Mouse (Mus musculus): Measurements from ENCODE around the gene Hand2. TPM values are rescaled to one million over a fixed set of nuclear protein-coding genes. Genes with fewer than 3 reads are reported as not detected.

Hand2 gene
- total RNA-seq, 2 experiments from 2014 or later, result not detected

- ATAC-seq (replicated peaks; ENCODE audit: low FRiP score, poor library complexity, severe bottlenecking), result no peak
Observed at GRCm38 (mm10) chr8:57322961-57323941, 2.5 kb downstream of the Hand2 start.

DNA sequence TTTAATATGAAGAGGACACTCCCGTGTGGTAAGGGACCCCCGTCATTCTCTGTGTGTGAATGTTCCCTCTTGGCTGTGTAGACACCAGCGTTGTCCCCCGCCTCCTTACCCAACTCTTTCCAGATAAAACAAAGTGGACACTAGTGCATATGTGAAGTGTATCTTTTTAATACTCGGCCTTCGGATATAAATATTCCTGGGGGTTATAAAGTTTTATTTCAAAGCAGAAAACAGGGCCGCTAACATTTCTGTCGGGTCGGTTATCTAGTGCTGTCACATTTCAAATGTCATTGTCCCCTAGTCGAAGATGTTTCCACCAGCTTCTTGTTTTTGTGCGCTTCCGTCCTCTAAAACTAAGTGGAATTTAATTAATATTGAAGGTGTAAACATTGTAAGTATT is 3.3 kb downstream of the Hand2 start:
- ATAC-seq (replicated peaks; ENCODE audit: low FRiP score, poor library complexity, severe bottlenecking), result no peak

DNA sequence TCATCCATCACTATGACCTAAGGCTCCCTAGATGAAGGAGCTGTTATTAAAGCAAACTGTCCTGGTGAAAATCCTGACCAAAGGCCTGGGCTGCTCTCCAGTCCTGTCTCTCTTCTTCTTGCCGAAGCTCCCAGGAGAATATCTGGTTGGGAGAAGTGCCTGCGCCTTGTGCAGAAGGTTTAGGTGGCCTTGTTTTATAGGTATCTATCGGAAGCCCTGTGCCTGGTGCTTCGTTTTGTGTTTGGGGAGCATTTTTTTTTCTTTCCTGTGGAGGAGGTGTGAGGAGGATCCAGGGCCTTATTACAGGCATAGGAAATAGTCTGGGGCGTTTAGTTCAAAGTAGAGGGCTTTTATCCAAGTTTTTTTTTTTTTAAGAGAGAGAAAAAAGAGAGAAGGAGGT is 3.9 kb downstream of the Hand2 start:
- no peak for ATAC-seq (replicated peaks; ENCODE audit: low FRiP score, poor library complexity, severe bottlenecking)

GRCm38 (mm10) chr8:57325111-57325891 is 4.5 kb downstream of the Hand2 start:
- ATAC-seq (replicated peaks; ENCODE audit: low FRiP score, poor library complexity, severe bottlenecking), result no peak

DNA sequence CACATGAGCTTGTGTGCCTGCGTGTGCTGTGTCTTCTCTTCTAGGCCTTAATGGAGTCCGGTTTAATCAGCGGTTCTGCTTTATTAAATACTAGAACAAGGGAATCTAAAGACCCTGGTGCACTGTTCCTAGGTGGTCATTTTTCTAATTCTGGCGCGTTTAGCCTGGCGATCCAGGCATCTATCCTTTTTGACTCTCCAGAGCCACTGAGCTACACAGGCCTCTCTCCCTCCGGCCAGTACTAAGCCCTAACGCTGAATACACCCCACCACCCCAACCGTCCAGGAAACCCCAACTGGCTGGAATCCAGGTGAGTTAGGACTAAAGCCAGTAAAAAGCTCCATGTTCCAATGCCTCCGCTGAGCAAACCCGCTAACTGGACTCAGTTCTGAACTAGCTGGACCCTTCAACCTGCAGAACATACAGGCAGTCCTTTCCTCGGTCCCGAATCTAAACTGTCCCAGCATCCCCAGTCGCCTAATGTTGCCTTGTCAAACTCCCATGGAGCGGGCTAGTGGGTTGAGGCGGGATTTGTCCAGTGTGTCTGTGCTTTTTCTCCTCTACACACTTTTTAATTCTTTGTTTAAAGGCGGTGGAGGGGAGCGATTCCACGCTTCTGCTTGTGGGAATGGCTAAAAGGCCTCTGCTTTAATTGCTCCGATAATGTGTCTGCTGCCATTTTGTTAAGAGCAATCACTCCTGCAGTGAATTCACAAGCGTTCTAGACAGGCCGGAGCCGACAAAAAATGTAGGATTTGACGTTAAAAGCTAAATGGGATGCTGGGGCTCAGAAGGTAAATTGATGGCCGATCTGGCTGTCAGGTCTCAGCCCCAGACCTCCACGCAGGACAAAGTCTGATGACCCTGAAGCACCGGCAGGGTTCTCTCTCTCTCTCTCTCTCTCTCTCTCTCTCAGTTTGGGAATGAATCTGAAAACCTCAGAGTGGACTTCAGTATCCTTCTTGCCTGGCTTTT is 5.6 kb downstream of the Hand2 start:
- no peak for ATAC-seq (replicated peaks; ENCODE audit: low FRiP score, poor library complexity, severe bottlenecking)

- no peak for ATAC-seq (replicated peaks; ENCODE audit: low FRiP score, poor library complexity, severe bottlenecking)
Observed at GRCm38 (mm10) chr8:57327281-57328160, 6.7 kb downstream of the Hand2 start.

GRCm38 (mm10) chr8:57328161-57328920 is 7.6 kb downstream of the Hand2 start:
- no peak for ATAC-seq (replicated peaks; ENCODE audit: low FRiP score, poor library complexity, severe bottlenecking)

GRCm38 (mm10) chr8:57328931-57329341 is 8.2 kb downstream of the Hand2 start:
- ATAC-seq (replicated peaks; ENCODE audit: low FRiP score, poor library complexity, severe bottlenecking), result no peak

DNA sequence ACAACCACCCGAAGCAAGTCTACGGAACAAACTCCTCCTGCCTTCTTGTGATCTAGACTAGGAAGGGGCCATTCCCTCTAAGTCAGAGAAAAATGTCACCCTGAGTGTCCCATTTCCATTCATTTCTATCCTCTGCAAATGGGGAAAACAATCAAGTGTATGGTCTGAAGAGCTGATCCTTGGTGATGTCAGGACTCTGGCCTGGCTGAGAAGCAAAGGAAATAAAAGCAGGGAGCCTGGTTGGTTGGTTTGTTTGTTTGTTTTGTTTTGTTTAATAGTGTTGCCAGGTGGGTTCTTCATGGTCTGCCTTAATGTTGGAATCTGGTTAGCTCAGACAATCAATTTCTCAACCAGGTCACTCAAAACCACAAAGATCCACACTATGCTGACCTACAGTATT is 9.3 kb downstream of the Hand2 start:
- no peak for ATAC-seq (replicated peaks; ENCODE audit: low FRiP score, poor library complexity, severe bottlenecking)

- ATAC-seq (replicated peaks; ENCODE audit: low FRiP score, poor library complexity, severe bottlenecking), result no peak
Observed at GRCm38 (mm10) chr8:57331727-57332630, 11.2 kb downstream of the Hand2 start.

- no peak for ATAC-seq (replicated peaks; ENCODE audit: low FRiP score, poor library complexity, severe bottlenecking)
Observed at GRCm38 (mm10) chr8:57332676-57333482, 12.1 kb downstream of the Hand2 start.

DNA sequence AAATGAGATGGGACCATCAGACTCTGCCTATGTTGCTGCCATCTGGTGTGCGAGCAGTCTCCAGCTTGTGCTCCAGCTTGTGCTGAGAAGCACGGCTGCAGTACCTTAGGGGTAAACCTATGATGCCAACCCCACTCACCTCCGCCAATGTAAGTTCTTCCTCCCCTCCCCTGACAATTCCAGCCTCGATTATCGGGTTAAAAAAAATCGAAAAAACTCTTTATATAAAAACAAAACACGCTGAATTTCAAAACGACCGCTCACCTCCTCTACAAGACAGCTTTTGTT is 12.6 kb downstream of the Hand2 start:
- no peak for ATAC-seq (replicated peaks; ENCODE audit: low FRiP score, poor library complexity, severe bottlenecking)

- no peak for ATAC-seq (replicated peaks; ENCODE audit: low FRiP score, poor library complexity, severe bottlenecking)
Observed at GRCm38 (mm10) chr8:57333795-57334551, 13.2 kb downstream of the Hand2 start.

DNA sequence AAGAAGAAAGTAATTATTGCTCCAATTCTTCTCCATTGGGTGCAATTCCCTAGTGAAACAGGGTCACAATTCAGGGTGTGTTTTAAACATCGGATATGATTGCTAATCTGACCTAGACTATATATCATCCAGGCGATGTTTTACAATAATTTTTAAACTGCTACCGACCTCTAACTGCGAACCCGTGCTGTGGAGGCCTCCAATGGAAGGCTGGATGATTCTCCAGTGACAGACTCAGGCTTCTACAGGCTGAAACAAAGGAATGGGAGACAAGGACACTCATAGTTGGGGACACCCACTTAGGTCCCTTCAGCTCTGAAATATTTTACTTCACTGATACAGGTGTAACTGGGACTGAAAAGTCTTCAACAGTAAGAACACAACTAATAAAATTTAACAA is 13.9 kb downstream of the Hand2 start:
- ATAC-seq (replicated peaks; ENCODE audit: low FRiP score, poor library complexity, severe bottlenecking), result no peak

GRCm38 (mm10) chr8:57337271-57338030 is 16.7 kb downstream of the Hand2 start:
- ATAC-seq (replicated peaks; ENCODE audit: low FRiP score, poor library complexity, severe bottlenecking), result no peak

Measured in erythroid progenitor cell, adult 5-6 weeks (primary cell).